Mouse (Mus musculus): ENCODE results near the gene Macf1. TPM values are rescaled to one million over a fixed set of nuclear protein-coding genes. Genes with fewer than 3 reads are reported as not detected.
A peak's percentile ranks its signal among the peaks of the same experiment; 100 is the strongest.

Macf1 gene
- polyA plus RNA-seq, 1 experiment: 60.4 TPM

DNA sequence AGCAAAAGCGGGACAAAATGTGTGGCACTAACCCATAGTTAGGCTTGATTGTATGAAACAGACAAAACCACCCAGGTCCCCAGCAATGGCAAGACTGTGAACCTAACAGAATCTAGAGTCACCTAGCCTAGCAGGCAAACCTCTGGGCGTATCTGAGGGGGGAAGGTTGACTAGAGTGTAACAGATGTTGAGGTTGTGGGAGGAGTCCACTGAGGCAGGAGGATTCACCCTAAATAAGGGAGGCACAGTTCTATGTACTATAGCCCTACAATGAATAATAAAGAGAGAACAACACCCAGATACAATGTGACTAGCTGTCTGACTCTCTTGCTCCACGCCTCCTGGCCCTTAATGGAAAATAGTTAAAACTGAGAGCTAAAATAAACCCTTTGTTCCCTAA, 7.9 kb upstream of the Macf1 start:
- no peak overlapping the region for H3ac ChIP-seq (ENCODE audit: control insufficient read depth, insufficient read length, low read depth)
- TF ChIP-seq CTCF (IDR thresholded peaks at IDR 0.05; ENCODE audit: control insufficient read depth, insufficient read depth, insufficient read length) (no peak), MYOD1 (IDR thresholded peaks at IDR 0.05; ENCODE audit: control insufficient read depth, insufficient read length, low read depth) (no peak)
- no peak overlapping the region for H3K4me3 ChIP-seq (ENCODE audit: insufficient read depth, poor library complexity, severe bottlenecking)
- no peaks in the 10 kb centered on the region for H3K79me2 ChIP-seq (ENCODE audit: control insufficient read depth, insufficient read depth)
- no peaks in the 10 kb centered on the region for H3K79me3 ChIP-seq (ENCODE audit: low read depth)
- H3K27me3 ChIP-seq (ENCODE audit: control insufficient read depth, insufficient read depth, insufficient read length): no peaks in the 10 kb centered on the region
- no peaks in the 10 kb centered on the region for H3K36me3 ChIP-seq (ENCODE audit: control insufficient read depth, insufficient read depth)

DNA sequence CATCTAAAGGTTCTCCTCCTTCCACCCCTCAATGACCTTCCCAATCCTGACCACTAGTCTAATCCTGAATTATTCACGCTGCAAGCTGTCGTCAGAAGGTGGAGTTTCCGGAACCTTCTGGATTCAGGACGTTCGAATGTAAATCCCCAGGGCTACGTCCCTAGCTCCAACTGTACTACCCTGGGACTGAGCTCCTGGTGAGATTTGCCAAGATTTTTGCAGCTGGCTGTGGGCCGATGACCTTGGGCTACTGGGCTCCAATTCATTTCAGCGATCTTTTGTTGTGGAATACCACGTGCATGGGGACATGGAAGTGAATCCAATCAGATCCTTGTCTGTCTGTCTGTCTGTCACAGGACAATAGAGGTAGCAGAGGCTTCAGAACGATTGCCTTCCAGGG, 6.2 kb upstream of the Macf1 start:
- no peak for TF ChIP-seq CEBPB (IDR thresholded peaks at IDR 0.05; ENCODE audit: low read depth)
- no peak for TF ChIP-seq MYOG (IDR thresholded peaks at IDR 0.05; ENCODE audit: control insufficient read depth, extremely low read depth, insufficient read length)
- TF ChIP-seq CTCF (IDR thresholded peaks at IDR 0.05; ENCODE audit: control insufficient read depth, insufficient read depth, insufficient read length): no peak
- TF ChIP-seq FOSL1 (IDR thresholded peaks at IDR 0.05; ENCODE audit: insufficient read depth, low read length, poor library complexity, severe bottlenecking): no peak
- TF ChIP-seq MYOD1 (IDR thresholded peaks at IDR 0.05; ENCODE audit: control insufficient read depth, insufficient read length, low read depth): no peak
- TF ChIP-seq MAX (IDR thresholded peaks at IDR 0.05): no peak
- TF ChIP-seq USF1 (IDR thresholded peaks at IDR 0.05; ENCODE audit: low read depth): no peak
- Histone ChIP-seq H3K4me3 (ENCODE audit: insufficient read depth, poor library complexity, severe bottlenecking) (no peak overlapping the region), H3K79me2 (ENCODE audit: control insufficient read depth, insufficient read depth) (no peaks in the 10 kb centered on the region), H3K36me3 (ENCODE audit: control insufficient read depth, insufficient read depth) (no peaks in the 10 kb centered on the region), H3ac (ENCODE audit: control insufficient read depth, insufficient read length, low read depth) (no peak overlapping the region), H3K79me3 (ENCODE audit: low read depth) (no peaks in the 10 kb centered on the region), H3K27me3 (ENCODE audit: control insufficient read depth, insufficient read depth, insufficient read length) (peaks cover 15% of the 10 kb centered on the region)

DNA sequence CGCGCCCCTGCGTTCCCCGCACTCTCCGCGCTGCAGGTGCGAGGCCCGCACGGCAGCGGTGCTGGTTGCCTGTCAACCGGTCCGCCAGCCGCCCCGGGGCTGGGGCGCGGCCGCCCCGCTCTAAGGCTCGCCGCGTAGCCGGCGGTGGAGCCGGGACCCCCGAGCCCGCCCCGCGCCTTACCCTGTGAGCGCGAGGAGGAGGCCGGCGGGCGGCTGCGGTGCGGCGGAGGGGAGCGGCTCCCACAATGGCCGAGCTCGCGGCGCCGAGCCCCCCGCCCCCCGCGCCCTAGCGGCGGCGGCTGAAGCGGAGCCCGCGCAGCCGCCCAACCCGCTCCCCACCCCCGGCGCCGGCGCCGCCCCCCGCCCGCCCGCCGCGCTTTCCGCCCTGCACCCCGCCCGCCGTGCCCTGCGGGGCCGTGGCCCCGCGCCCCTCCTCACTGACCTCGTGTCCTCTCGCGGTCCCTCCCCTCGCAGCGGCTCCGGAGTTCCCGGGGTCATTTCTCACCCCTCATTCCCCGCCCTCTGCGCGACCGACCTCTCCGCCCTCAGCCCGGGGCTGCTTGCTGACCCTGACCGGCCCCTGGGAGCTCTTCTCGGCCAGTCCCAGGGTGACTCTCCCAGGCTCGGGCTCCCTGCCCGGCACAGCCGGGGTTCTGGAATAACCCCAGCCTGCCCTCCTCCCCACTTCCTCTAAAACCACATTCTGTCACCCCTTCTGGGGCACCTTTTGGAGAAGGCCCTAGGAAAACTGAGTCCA, 3.0 kb upstream of the Macf1 start:
- H3K4me3 ChIP-seq (ENCODE audit: insufficient read depth, poor library complexity, severe bottlenecking): no peak overlapping the region
- no peaks in the 10 kb centered on the region for H3K36me3 ChIP-seq (ENCODE audit: control insufficient read depth, insufficient read depth)
- TF ChIP-seq USF1 (IDR thresholded peaks at IDR 0.05; ENCODE audit: low read depth) (no peak), CTCF (IDR thresholded peaks at IDR 0.05; ENCODE audit: control insufficient read depth, insufficient read depth, insufficient read length) (no peak), MYOG (IDR thresholded peaks at IDR 0.05; ENCODE audit: control insufficient read depth, extremely low read depth, insufficient read length) (no peak), MYOD1 (IDR thresholded peaks at IDR 0.05; ENCODE audit: control insufficient read depth, insufficient read length, low read depth) (no peak), CEBPB (IDR thresholded peaks at IDR 0.05; ENCODE audit: low read depth) (no peak), FOSL1 (IDR thresholded peaks at IDR 0.05; ENCODE audit: insufficient read depth, low read length, poor library complexity, severe bottlenecking) (no peak), MAX (IDR thresholded peaks at IDR 0.05) (no peak)
- peaks cover 15% of the 10 kb centered on the region for H3K27me3 ChIP-seq (ENCODE audit: control insufficient read depth, insufficient read depth, insufficient read length)
- no peaks in the 10 kb centered on the region for H3K79me2 ChIP-seq (ENCODE audit: control insufficient read depth, insufficient read depth)
- H3K79me3 ChIP-seq (ENCODE audit: low read depth): no peaks in the 10 kb centered on the region
- peak overlapping the region; percentile 66 for H3ac ChIP-seq (ENCODE audit: control insufficient read depth, insufficient read length, low read depth)

DNA sequence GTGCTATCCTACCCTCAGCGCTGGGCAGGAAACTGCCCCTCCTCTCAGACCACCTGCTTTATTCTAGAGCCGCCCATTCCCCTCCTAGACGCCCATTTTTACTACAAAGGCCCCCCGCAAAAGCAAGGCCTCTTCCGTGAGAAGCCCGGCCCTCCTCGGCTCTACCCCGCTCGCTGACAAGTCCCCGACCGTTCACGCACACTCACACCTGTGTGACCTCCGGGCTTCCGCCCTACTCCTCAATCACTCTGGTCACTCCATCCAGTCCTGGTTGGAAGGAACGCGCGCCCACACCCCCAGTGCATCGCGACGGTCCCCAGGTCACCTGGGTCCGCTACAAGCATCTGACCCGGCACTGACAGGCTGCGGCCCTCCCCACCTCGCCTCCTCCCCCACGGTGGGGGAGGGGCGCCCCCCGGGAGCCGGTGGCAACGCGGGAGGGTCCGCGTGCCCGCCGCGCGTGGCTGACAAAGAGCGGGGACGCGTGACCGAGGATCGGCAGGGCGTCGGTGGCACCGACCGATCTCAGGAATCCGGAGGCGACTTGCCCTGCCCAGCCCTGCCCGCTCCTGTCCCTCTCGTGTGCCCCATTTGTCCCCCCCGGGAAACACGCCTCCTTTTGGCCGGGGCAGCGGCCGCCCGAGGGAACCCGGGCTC, 2.3 kb upstream of the Macf1 start:
- H3K27me3 ChIP-seq (ENCODE audit: control insufficient read depth, insufficient read depth, insufficient read length): peaks cover 15% of the 10 kb centered on the region
- no peak overlapping the region for H3K4me3 ChIP-seq (ENCODE audit: insufficient read depth, poor library complexity, severe bottlenecking)
- no peaks in the 10 kb centered on the region for H3K36me3 ChIP-seq (ENCODE audit: control insufficient read depth, insufficient read depth)
- peak overlapping the region; percentile 66 for H3ac ChIP-seq (ENCODE audit: control insufficient read depth, insufficient read length, low read depth)
- TF ChIP-seq FOSL1 (IDR thresholded peaks at IDR 0.05; ENCODE audit: insufficient read depth, low read length, poor library complexity, severe bottlenecking) (no peak), USF1 (IDR thresholded peaks at IDR 0.05; ENCODE audit: low read depth) (no peak), CEBPB (IDR thresholded peaks at IDR 0.05; ENCODE audit: low read depth) (no peak), MAX (IDR thresholded peaks at IDR 0.05) (no peak), CTCF (IDR thresholded peaks at IDR 0.05; ENCODE audit: control insufficient read depth, insufficient read depth, insufficient read length) (no peak), MYOD1 (IDR thresholded peaks at IDR 0.05; ENCODE audit: control insufficient read depth, insufficient read length, low read depth) (no peak), MYOG (IDR thresholded peaks at IDR 0.05; ENCODE audit: control insufficient read depth, extremely low read depth, insufficient read length) (no peak)
- no peaks in the 10 kb centered on the region for H3K79me3 ChIP-seq (ENCODE audit: low read depth)
- no peaks in the 10 kb centered on the region for H3K79me2 ChIP-seq (ENCODE audit: control insufficient read depth, insufficient read depth)

DNA sequence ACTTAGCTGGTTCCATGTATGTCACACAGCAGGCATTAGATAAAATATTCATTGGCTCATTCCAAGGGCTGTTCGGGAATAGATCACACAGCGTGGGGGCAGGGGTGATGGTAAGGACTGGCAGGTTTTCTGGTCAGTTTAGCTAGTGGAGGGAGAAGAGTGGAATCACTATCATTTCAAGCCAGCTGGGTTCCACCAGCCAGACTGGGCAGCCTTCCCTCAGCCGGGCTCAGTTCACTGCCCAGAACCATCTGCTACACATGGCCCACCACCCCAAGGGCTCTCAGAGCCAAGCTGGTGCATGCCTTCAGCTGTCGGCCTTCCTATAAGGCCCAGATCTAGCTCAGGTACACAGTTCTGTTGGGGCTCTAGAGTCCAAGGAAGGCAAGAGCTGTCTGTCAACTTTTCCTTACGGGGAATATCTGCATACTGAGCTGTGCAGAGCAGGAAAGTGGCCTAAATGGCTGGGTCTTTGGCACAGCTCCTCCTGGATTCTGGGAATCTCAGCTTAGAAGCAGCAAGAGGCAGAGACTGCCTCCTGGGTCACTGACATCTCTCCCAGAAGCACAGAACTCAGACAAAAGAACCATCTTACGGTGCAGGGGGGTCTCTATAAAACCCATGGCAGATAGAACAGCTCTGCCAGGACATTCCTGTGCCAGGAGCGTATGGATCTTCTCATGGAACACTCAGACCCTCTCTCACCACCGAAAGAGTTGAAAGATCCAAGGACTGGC, 1.5 kb upstream of the Macf1 start:
- TF ChIP-seq MYOG (IDR thresholded peaks at IDR 0.05; ENCODE audit: control insufficient read depth, extremely low read depth, insufficient read length) (no peak), FOSL1 (IDR thresholded peaks at IDR 0.05; ENCODE audit: insufficient read depth, low read length, poor library complexity, severe bottlenecking) (no peak), USF1 (IDR thresholded peaks at IDR 0.05; ENCODE audit: low read depth) (no peak), CTCF (IDR thresholded peaks at IDR 0.05; ENCODE audit: control insufficient read depth, insufficient read depth, insufficient read length) (no peak), CEBPB (IDR thresholded peaks at IDR 0.05; ENCODE audit: low read depth) (no peak), MYOD1 (IDR thresholded peaks at IDR 0.05; ENCODE audit: control insufficient read depth, insufficient read length, low read depth) (no peak), MAX (IDR thresholded peaks at IDR 0.05) (no peak)
- Histone ChIP-seq H3K79me2 (ENCODE audit: control insufficient read depth, insufficient read depth) (no peaks in the 10 kb centered on the region), H3K36me3 (ENCODE audit: control insufficient read depth, insufficient read depth) (no peaks in the 10 kb centered on the region), H3ac (ENCODE audit: control insufficient read depth, insufficient read length, low read depth) (no peak overlapping the region), H3K4me3 (ENCODE audit: insufficient read depth, poor library complexity, severe bottlenecking) (no peak overlapping the region), H3K27me3 (ENCODE audit: control insufficient read depth, insufficient read depth, insufficient read length) (peaks cover 15% of the 10 kb centered on the region), H3K79me3 (ENCODE audit: low read depth) (no peaks in the 10 kb centered on the region)
